Mouse (Mus musculus) adipocyte (in vitro differentiated cells): ENCODE results near the gene Ppdpf.

Source experiments
- DNase-seq: peaks from one replicate; pipeline ENCODE4 v3.0.0-alpha.2; 2016; ENCODE audit warnings: low spot score

Gene Ppdpf

DNA sequence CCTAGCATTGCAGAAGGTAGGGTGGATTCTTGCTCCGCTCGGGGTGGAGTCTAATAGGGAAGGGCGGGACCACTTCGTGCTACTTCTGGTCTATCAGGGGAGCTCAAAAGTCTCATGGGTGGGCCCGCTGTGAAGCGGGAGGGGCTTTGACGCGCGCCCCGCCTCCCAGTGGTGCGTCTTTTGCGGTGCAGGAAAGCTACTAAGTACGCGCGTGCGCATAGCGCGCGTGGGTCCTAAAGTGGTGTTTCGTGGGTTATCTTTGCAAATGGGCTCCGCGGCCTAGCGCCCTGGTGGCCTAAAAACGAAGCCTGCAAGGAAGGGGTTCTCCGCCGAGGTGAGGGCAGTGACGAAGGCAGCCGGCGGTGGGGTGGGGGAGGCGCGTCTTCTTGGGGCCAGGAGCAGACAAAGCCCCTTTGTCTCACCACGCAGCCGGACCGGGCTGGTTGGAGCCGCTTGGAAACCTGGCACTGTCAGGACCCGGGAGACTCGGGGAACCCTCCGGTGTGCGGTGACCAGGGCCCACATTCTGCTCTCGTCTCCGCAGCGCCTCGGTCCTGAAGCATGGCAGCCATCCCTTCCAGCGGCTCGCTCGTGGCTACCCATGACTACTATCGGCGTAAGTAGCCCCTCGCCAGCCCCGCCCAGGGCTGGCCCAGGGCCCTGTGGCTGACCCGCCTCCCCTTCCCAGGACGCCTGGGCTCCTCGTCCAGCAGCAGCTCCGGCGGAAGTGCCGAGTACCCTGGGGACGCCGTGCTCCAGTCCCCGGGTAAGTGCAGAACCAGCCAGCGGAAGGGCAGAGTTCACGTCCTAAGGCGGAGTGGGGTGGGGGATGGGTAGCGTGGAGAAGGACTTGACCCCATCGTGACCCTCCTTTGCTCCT lies at the start of gene Ppdpf:
Gene Ppdpf (plus strand): TSS at position 127 of the 880 bp plus-strand sequence.
- peak; percentile 95 for DNase-seq

GRCm38 (mm10) chr2:181139641-181140193 lies 47.3 kb upstream of the Ppdpf start:
- DNase-seq = no peak

DNA sequence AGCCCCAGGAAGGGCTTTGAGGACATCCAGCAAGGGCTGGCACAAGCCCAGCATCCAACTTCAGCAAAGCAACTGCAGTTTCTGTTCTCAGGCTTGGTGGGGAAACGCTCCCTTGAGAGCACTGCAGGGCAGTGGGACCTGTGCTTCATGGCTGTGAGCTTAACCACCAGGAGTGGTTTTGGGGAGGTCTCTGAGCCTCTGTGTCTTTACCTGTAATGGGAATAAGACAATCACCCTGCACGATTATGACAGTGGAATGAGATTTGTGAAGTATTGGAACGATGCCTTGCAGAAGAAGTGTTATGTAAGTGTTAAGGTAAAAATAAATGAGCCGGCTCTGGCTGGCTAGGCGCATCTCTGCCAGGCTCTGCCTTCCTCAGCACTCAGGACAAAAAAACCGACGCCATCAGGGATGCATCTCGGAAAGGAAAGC lies 44.3 kb upstream of the Ppdpf start:
- no peak for DNase-seq

GRCm38 (mm10) chr2:181143509-181144276 lies 43.4 kb upstream of the Ppdpf start:
- no peak for DNase-seq

- no peak for DNase-seq
Observed at GRCm38 (mm10) chr2:181144675-181145074, 42.4 kb upstream of the Ppdpf start.

DNA sequence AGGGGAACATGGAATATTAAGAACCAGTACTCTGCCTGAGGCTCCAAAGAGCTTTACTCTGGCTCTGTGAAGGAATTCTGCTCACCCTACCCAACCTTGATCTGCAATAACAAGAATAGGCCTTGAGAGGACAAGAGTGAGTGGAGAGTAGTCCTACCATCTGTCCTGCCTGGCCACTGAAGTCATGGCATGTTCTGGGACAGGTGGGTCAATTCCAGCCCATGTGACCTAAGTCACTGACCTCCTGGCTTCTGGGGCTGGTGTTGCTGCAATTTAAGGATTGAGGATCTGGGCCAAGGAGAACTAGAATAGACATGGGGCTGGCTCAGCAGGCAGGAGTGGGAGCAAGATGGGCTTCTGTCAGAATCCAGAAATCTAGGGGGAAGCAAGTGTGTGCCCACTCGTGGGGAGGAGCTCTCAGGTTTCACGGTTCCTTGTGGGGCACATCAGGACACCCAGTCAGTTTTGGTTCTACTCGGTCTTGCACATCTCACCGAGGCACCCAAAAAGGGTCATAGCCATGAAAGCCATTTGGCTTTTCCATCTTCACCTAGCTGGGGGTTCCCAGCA lies 40.0 kb upstream of the Ppdpf start:
- DNase-seq = no peak

GRCm38 (mm10) chr2:181147546-181148317 lies 39.3 kb upstream of the Ppdpf start:
- no peak for DNase-seq

GRCm38 (mm10) chr2:181148318-181148955 lies 38.6 kb upstream of the Ppdpf start:
- DNase-seq = no peak

- no peak for DNase-seq
Observed at GRCm38 (mm10) chr2:181150281-181150680, 36.8 kb upstream of the Ppdpf start.

DNA sequence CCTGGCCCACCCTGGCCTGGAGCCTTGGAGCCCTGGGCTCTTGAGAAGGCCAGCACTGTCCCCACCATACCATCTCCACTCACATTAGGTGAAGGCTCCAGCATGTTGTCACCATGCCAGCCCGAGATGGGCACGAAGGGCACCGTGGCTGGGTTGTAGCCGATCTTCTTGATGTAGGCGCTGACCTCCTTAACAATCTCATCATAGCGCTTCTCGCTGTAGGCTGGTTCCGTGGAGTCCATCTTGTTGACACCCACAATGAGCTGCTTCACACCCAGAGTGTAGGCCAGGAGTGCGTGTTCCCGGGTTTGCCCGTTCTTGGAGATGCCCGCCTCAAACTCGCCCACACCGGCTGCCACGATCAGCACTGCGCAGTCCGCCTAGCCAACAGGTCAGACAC lies 34.3 kb upstream of the Ppdpf start:
- DNase-seq = no peak

DNA sequence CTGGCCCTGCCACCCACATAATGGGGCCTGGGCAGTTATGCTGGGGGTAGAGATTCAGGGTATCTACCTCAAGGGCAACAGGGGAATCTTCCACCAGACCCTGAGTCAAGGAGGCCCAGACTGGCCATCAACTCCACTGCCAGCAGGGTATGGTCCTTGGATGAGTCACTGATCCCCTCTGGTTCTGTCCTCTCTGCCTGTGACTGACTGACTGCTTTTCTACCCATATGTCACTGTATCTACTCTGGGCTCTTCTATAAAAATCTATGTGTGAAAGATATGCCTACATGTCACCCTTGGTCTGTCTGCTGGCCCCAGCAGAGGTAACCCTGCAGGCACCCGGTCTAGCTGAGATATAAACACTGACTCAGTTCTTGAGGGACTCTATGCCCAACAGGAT lies 33.9 kb upstream of the Ppdpf start:
- DNase-seq = no peak

DNA sequence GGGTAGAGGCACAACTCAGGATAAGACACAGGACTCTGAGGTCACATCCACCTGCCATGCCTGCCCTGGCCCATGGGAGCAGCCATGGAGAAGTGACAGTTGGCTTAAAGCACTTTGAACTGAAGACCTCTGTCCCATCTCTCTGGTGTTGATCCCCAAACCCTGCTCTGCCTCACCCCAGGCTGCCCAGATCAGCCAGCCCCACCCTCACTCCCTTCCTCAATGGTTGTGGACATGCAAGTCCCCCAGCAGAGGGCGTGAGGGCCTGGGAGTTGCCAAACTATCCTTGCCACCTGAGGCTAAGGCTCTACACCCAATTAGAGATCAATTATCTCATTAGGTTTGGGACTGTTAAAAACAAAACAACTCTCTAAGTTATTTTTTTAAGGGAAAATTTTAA lies 33.2 kb upstream of the Ppdpf start:
- no peak for DNase-seq

DNA sequence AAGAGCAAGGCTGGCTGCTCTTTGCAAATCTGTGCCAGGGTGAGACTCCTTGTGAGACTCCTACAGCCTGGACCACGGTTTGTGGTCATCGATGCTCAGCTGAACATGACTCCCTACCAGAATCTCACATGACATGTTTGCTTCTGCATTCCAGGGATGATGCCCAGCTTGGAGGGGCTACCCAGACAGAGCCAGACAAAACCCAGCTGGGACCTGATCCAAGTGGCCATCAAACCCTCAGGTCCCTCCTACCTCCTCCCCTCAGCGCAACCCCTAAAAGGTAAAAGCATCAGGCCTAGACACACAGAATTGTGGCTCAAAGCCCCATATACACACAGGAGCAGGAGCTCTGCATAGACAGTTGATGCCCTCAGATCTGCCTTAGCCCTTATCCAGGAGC lies 32.7 kb upstream of the Ppdpf start:
- no peak for DNase-seq

- DNase-seq = no peak
Observed at GRCm38 (mm10) chr2:181154831-181155415, 32.1 kb upstream of the Ppdpf start.

- no peak for DNase-seq
Observed at GRCm38 (mm10) chr2:181155801-181156200, 31.2 kb upstream of the Ppdpf start.

DNA sequence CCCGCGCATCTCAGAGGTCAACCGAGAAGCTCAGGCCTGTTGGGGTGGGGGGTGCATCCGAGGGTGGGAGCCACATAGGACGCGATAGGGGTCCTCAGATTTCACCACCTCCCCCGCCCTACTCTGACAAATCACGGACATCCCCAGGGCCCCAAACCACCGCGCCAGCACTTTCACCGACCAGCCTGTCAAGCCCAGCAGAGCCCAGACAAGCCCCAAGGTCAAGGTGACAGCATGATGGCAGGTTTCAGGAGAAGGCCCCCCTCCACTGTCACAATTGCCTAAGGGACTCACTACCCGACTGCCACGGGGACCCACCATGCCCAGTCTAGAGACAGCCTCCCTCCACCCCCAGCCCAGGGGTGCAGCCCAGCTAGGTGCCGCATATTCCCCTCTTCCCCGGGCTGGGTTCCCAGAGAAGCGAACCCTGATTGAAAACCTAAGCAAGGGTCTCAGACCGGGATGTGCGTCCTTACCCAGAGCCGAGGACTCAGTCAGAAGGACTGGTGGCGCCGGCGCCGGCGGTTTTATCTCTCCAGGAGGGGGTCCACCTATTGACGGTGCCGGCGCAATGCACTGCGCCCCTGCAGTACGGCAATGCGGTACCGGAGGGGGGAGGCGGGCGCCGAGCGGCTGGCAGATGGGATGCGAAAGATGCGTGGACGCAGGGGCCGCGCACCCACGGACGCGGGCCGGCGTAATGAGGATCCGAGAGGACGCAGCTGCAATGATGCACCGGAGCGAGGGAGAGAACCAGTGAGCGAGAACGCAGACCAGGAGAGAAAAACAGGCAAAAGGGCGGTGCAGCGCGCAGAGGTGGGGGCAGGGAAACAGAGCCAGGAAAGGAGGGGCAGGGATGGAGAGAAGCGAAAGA lies 30.6 kb upstream of the Ppdpf start, which contains the start of gene Eef1a2:
Gene Eef1a2 (minus strand): TSS at position 767 of the 874 bp plus-strand sequence.
- no peak for DNase-seq

DNA sequence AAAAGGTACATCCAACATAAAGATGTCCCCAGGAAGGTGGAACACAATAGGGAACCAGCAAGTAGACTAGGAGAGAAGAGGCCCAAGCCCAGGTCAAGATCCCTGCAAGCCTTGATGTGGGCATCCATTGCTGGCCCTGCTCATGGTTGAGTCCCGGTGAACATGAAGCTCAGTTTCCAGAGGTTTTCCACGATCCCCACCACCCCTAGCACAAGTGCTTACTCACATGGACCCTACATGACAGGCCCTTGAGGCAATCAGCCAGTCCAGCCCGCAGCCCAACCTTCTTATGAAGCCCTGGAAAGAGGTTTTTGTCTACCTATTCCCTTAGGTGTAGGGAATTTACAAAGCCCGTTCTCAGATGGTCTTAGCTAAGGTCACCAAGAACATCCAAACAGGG lies 29.9 kb upstream of the Ppdpf start:
- DNase-seq = no peak

DNA sequence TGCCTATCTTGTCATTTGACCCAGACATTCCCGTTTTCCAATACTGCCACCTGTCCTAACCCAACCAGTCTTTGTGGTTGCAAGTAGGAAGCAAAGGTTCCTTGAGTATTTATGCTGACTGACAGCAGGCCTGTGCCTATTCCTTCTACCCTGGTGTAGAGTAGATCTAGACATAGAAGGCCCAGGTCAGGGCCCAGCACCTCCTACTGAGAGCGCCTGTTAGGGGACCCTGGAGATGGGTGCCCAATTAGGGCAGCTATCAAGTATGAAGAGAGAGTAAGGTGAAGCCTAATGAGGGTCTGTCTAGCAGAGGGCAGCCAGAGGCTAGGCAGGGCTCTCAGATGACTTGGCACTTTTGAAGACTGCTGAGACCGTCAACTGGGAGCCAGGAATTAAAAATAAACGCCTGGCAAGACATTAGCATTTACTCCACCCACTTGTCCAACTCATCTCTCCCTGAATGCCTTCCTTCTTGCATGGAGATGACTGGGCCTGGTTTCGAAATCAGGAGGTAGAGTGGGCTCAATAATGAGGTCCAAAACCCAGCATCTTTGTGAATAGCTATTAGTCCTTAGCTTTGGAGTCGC lies 29.2 kb upstream of the Ppdpf start:
- DNase-seq = no peak

GRCm38 (mm10) chr2:181158471-181158870 lies 28.6 kb upstream of the Ppdpf start:
- DNase-seq = no peak
